Mouse (Mus musculus) hindbrain, postnatal 0 days (tissue): ENCODE measurements around the gene Fam189a2. TPM values are rescaled to one million over a fixed set of nuclear protein-coding genes. Genes with fewer than 3 reads are reported as not detected.

ENCODE experiments used
- ATAC-seq: fragments of 200-750 bp; cut with Nextera tagmentation; 2 replicates; pipeline ENCODE4 v1.8.0; 2017; ENCODE audit warnings: mild to moderate bottlenecking, moderate TSS enrichment, moderate library complexity
- DNase-seq: peaks from one replicate; pipeline ENCODE4 v3.0.0-alpha.2; 2015; ENCODE audit warnings: low spot score
- H3K27ac ChIP-seq: fragments of 300-500 bp; sonication (generic); 2 replicates; pipeline ENCODE4 v1.5.1; 2014; ENCODE audit warnings: mild to moderate bottlenecking
- H3K27me3 ChIP-seq: fragments of 300-500 bp; sonication (generic); 2 replicates; pipeline ENCODE4 v1.6.1; 2014; ENCODE audit warnings: low read length, mixed read lengths; ENCODE audit not compliant: insufficient read depth
- H3K36me3 ChIP-seq: fragments of 300-500 bp; sonication (generic); 2 replicates; pipeline ENCODE4 v1.6.1; 2014; ENCODE audit warnings: low read length, mixed read lengths; ENCODE audit not compliant: insufficient read depth
- H3K4me1 ChIP-seq: fragments of 300-500 bp; sonication (generic); 2 replicates; pipeline ENCODE4 v1.6.1; 2014; ENCODE audit warnings: antibody characterized with exemption, low read length, mixed read lengths; ENCODE audit not compliant: insufficient read depth
- H3K4me2 ChIP-seq: fragments of 300-500 bp; sonication (generic); 2 replicates; pipeline ENCODE4 v1.6.1; 2014; ENCODE audit warnings: low read depth, mild to moderate bottlenecking, low read length, moderate library complexity, mixed read lengths
- H3K4me3 ChIP-seq: fragments of 300-500 bp; sonication (generic); 2 replicates; pipeline ENCODE4 v1.5.1; 2014; ENCODE audit warnings: low read length
- H3K9ac ChIP-seq: fragments of 300-500 bp; sonication (generic); replicated peaks from 2 replicates; pipeline ENCODE4 v1.6.1; 2014; ENCODE audit warnings: mild to moderate bottlenecking, low read length, moderate library complexity, mixed read lengths
- H3K9me3 ChIP-seq: fragments of 300-500 bp; sonication (generic); 2 replicates; pipeline ENCODE4 v1.6.1; 2016; ENCODE audit warnings: low read length, mixed read lengths
- CTCF ChIP-seq: IDR thresholded peaks from 2 replicates; pipeline ENCODE4 v1.5.1; 2016; ENCODE audit warnings: antibody characterized with exemption, control low read depth, low read depth
- WGBS: fragments of 180-500 bp; shearing (Covaris S2); extraction: QIAGEN DNeasy Blood & Tissue Kit; methylation state at CpG from one replicate; pipeline ENCODE4 v1.1.7; 2014; 5-methylcytosine and 5-hydroxymethylcytosine counted together
- polyA plus RNA-seq: library from polyadenylated mRNA; unstranded; fragments of >200 nt; fragmentation: Nextera tagmentation; extraction: Ambion mirVana; gene quantifications from 2 replicates; pipeline ENCODE4 v1.2.1, GENCODE M21; 2015
- total RNA-seq: library from RNA; depleted of rRNA; stranded (reverse); fragments of >200 nt; gene quantifications from 2 replicates; pipeline ENCODE4 v1.2.3, GENCODE M21; 2014; rRNA removed

The Fam189a2 gene
- total and polyA plus RNA-seq, 2 experiments from 2014 or later = 2.7 to 16.9 TPM

DNA sequence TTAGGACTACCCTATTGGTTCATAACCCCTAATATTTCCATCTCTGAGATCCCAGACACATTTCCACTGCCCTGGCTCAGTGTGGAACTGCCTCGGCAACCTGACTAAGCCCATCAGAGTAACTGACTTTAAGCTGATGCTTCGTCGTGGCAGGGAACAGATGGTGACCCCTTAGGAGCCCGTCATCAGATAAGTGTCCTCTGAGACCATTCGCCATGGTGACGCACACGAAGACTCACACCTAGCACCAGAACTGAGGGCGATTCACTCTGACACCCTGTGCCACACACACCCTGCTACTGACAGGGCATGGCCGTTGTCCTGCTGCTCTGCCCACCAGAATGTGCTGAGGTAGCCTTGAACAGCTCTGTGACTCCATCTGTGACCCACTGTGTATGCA lies 106.0 kb downstream of the Fam189a2 start:
- WGBS = 46% methylated on average over 9 of the region's 9 CpGs
- Histone ChIP-seq H3K4me2 (no peak overlapping the region), H3K9ac (no peak overlapping the region), H3K27ac (no peak overlapping the region), H3K4me1 (no peaks in the 10 kb centered on the region), H3K4me3 (no peak overlapping the region), H3K9me3 (no peaks in the 10 kb centered on the region), H3K27me3 (no peaks in the 10 kb centered on the region), H3K36me3 (peaks cover 8% of the 10 kb centered on the region; the same call in 1 of the 2 replicates)
- DNase-seq (no peak), ATAC-seq (peak; percentile 17; the same call in 1 of the 2 replicates)
- no peak for TF ChIP-seq CTCF

DNA sequence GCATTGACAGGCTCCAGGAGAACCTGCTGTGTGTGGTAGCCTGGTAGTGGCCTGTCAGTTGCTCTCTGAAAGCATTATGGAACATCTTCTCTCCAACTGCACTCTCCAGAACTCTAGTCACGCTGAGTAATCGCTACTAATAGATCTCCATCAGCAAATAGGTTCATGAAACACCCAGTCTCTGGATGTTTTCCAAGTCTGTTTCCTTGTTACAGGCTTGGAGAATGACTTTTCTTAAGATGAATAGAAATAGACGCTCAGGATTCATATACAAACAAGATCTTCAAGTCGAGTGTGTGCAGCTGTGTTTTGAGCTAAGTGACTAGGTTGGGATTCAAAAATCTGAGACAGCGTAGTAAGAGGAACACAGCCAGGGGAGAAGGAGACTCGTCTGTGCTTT lies 106.8 kb downstream of the Fam189a2 start:
- TF ChIP-seq CTCF = no peak
- Histone ChIP-seq H3K27ac (no peak overlapping the region), H3K4me2 (no peak overlapping the region), H3K4me3 (no peak overlapping the region), H3K36me3 (peaks cover 11% of the 10 kb centered on the region; the same call in 1 of the 2 replicates), H3K27me3 (no peaks in the 10 kb centered on the region), H3K4me1 (no peaks in the 10 kb centered on the region), H3K9ac (no peak overlapping the region), H3K9me3 (no peaks in the 10 kb centered on the region)
- 66% methylated on average over 6 of the region's 6 CpGs for WGBS
- DNase-seq (no peak), ATAC-seq (no peak)

Other genes with a start within 250 kb of the Fam189a2 start
- 15.8 and 20.3 TPM in 2 replicates for gene Tjp2, start 194.0 kb upstream of the Fam189a2 start, total RNA-seq
- 13.9 and 15.0 TPM in 2 replicates for gene Tjp2, start 194.0 kb upstream of the Fam189a2 start, polyA plus RNA-seq
- 28.5 and 30.4 TPM in 2 replicates for gene Fxn, start 249.6 kb upstream of the Fam189a2 start, total RNA-seq
- gene Fxn, start 249.6 kb upstream of the Fam189a2 start, polyA plus RNA-seq = 43.8 and 47.7 TPM in 2 replicates